Mouse (Mus musculus): ENCODE results near the gene Cldn7. TPM values are rescaled to one million over a fixed set of nuclear protein-coding genes. Genes with fewer than 3 reads are reported as not detected.

Gene Cldn7
- polyA plus RNA-seq, 1 experiment from 2014 or later, result 30.3 TPM

- Histone ChIP-seq H3K4me2 (no peak overlapping the region), H3K36me3 (no peaks in the 10 kb centered on the region), H3K9ac (no peak overlapping the region), H3K27ac (no peak overlapping the region), H3K9me3 (no peaks in the 10 kb centered on the region), H3K4me3 (no peak overlapping the region), H3K4me1 (peaks cover 16% of the 10 kb centered on the region), H3K27me3 (peaks cover 62% of the 10 kb centered on the region)
- no peak for ATAC-seq (ENCODE audit: insufficient number of reproducible peaks, insufficient read depth, low FRiP score, low TSS enrichment, low read depth)
- WGBS, result 41% methylated on average over 5 of the region's 5 CpGs
Observed at GRCm38 (mm10) chr11:69961841-69962240, 2.7 kb upstream of the Cldn7 start.

- peak overlapping the region; percentile 67 for H3K9ac ChIP-seq
- H3K4me3 ChIP-seq, result peak overlapping the region; percentile 42
- H3K27me3 ChIP-seq, result peaks cover 77% of the 10 kb centered on the region
- H3K4me2 ChIP-seq, result peak overlapping the region; percentile 59
- peaks cover 27% of the 10 kb centered on the region for H3K36me3 ChIP-seq
- H3K27ac ChIP-seq, result peak overlapping the region; percentile 51; the same call in 1 of the 2 replicates
- no peaks in the 10 kb centered on the region for H3K9me3 ChIP-seq
- WGBS, result 2% methylated on average over 49 of the region's 49 CpGs
- ATAC-seq (ENCODE audit: insufficient number of reproducible peaks, insufficient read depth, low FRiP score, low TSS enrichment, low read depth), result no peak
- H3K4me1 ChIP-seq, result peaks cover 18% of the 10 kb centered on the region
Observed at GRCm38 (mm10) chr11:69965271-69966005, 859 bp downstream of the Cldn7 start.

GRCm38 (mm10) chr11:69966006-69966859 lies 1.7 kb downstream of the Cldn7 start:
- H3K9ac ChIP-seq, result peak overlapping the region; percentile 67
- no peak for ATAC-seq (ENCODE audit: insufficient number of reproducible peaks, insufficient read depth, low FRiP score, low TSS enrichment, low read depth)
- H3K9me3 ChIP-seq, result no peaks in the 10 kb centered on the region
- H3K27me3 ChIP-seq, result peaks cover 71% of the 10 kb centered on the region
- 2% methylated on average over 58 of the region's 59 CpGs for WGBS
- H3K36me3 ChIP-seq, result peaks cover 31% of the 10 kb centered on the region
- peak overlapping the region; percentile 42 for H3K4me3 ChIP-seq
- peak overlapping the region; percentile 33; the same call in 1 of the 2 replicates for H3K27ac ChIP-seq
- peaks cover 18% of the 10 kb centered on the region for H3K4me1 ChIP-seq
- peak overlapping the region; percentile 59 for H3K4me2 ChIP-seq

- no peaks in the 10 kb centered on the region for H3K9me3 ChIP-seq
- H3K36me3 ChIP-seq, result peaks cover 39% of the 10 kb centered on the region
- H3K4me2 ChIP-seq, result peak overlapping the region; percentile 59
- no peak overlapping the region for H3K27ac ChIP-seq
- H3K4me1 ChIP-seq, result peaks cover 18% of the 10 kb centered on the region
- peak overlapping the region; percentile 42 for H3K4me3 ChIP-seq
- 40% methylated on average over 17 of the region's 17 CpGs for WGBS
- peaks cover 64% of the 10 kb centered on the region for H3K27me3 ChIP-seq
- no peak for ATAC-seq (ENCODE audit: insufficient number of reproducible peaks, insufficient read depth, low FRiP score, low TSS enrichment, low read depth)
- H3K9ac ChIP-seq, result peak overlapping the region; percentile 67
Observed at GRCm38 (mm10) chr11:69966860-69967517, 2.4 kb downstream of the Cldn7 start.

DNA sequence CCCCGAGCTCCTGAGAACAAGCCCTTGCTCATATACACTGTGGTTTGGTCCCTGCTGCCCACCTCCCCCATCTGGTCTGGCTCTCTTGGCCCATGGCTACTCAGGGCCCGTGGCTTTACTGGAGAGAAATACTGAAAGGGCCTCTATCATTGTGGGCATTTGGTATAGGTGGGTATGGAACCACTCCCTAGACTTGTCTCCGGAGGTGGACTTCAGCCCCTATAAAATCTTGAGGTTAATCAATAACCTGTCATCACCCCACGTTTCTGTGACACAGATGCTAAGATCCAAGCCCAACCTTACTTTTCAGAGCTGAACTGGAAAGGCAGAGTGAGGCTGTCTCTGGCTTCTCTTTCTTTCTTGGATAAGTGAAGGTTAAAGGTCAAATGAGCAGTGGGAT lies 4.2 kb downstream of the Cldn7 start:
- WGBS, result 89% methylated on average over 4 of the region's 4 CpGs
- H3K9ac ChIP-seq, result no peak overlapping the region
- no peaks in the 10 kb centered on the region for H3K9me3 ChIP-seq
- no peak overlapping the region for H3K27ac ChIP-seq
- H3K27me3 ChIP-seq, result peaks cover 46% of the 10 kb centered on the region
- peaks cover 55% of the 10 kb centered on the region for H3K36me3 ChIP-seq
- peaks cover 18% of the 10 kb centered on the region for H3K4me1 ChIP-seq
- ATAC-seq (ENCODE audit: insufficient number of reproducible peaks, insufficient read depth, low FRiP score, low TSS enrichment, low read depth), result no peak
- H3K4me3 ChIP-seq, result no peak overlapping the region
- no peak overlapping the region for H3K4me2 ChIP-seq

DNA sequence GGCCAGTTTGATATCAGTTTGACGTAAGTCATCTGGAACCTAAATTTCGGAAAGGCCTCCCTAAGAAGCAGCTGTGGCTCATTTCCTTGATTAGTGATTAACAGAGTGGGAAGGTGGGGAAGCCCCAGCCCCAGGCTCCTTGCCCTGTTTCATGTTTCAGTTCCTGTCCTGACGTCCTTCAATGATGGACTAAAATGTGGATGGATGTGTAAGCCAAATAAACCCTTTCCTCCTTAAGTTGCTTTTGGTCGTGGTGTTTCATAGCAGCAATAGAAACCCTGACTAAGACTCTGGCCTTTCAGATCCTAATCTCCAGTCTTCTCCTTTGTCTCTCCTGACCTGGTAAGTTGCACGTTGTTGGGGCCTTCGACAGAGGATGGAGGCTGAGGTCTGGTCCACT lies 5.6 kb downstream of the Cldn7 start:
- Histone ChIP-seq H3K4me1 (peaks cover 15% of the 10 kb centered on the region), H3K4me3 (no peak overlapping the region), H3K4me2 (no peak overlapping the region), H3K36me3 (peaks cover 69% of the 10 kb centered on the region), H3K27me3 (peaks cover 32% of the 10 kb centered on the region), H3K9ac (no peak overlapping the region), H3K27ac (no peak overlapping the region), H3K9me3 (no peaks in the 10 kb centered on the region)
- no peak for ATAC-seq (ENCODE audit: insufficient number of reproducible peaks, insufficient read depth, low FRiP score, low TSS enrichment, low read depth)
- 64% methylated on average over 6 of the region's 6 CpGs for WGBS

- Histone ChIP-seq H3K36me3 (peaks cover 75% of the 10 kb centered on the region), H3K9me3 (no peaks in the 10 kb centered on the region), H3K9ac (no peak overlapping the region), H3K27me3 (peaks cover 26% of the 10 kb centered on the region), H3K27ac (no peak overlapping the region), H3K4me1 (peaks cover 12% of the 10 kb centered on the region), H3K4me2 (no peak overlapping the region), H3K4me3 (no peak overlapping the region)
- ATAC-seq (ENCODE audit: insufficient number of reproducible peaks, insufficient read depth, low FRiP score, low TSS enrichment, low read depth), result no peak
- 88% methylated on average over 3 of the region's 3 CpGs for WGBS
Observed at GRCm38 (mm10) chr11:69970775-69971174, 6.2 kb downstream of the Cldn7 start.

- H3K36me3 ChIP-seq, result peaks cover 80% of the 10 kb centered on the region
Observed at GRCm38 (mm10) chr11:69974907-69975306, 10.3 kb downstream of the Cldn7 start.

DNA sequence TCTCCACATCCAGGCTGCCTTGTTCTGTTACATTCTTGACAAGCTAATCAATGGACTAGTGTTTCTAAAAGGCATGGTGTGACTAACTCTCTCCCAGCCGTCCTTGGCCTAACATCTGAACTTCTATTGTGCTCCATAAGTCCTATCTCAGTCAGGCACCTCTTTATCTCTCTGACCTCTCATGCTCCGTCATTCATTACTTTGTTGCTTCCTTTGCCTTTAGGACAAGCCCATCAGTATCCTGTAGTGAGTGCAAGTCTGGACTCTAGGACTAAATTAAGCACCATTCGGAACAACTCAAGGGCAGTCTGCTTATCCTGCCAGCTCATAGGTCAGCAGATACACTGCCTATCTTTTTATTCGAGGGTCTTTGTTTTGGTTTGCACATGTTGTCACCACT lies 11.7 kb downstream of the Cldn7 start:
- Histone ChIP-seq H3K36me3 (peaks cover 70% of the 10 kb centered on the region), H3K27me3 (no peaks in the 10 kb centered on the region), H3K27ac (no peak overlapping the region), H3K9me3 (no peaks in the 10 kb centered on the region), H3K4me1 (peaks cover 9% of the 10 kb centered on the region), H3K4me2 (no peak overlapping the region), H3K9ac (no peak overlapping the region), H3K4me3 (no peak overlapping the region)
- no peak for ATAC-seq (ENCODE audit: insufficient number of reproducible peaks, insufficient read depth, low FRiP score, low TSS enrichment, low read depth)
- WGBS, result 83% methylated on average over 4 of the region's 4 CpGs

More at GRCm38 (mm10) chr11:69974907-69975306, 10.3 kb downstream of the Cldn7 start:
- Histone ChIP-seq H3K27ac (no peak overlapping the region), H3K4me2 (no peak overlapping the region), H3K9ac (no peak overlapping the region), H3K27me3 (no peaks in the 10 kb centered on the region), H3K4me3 (no peak overlapping the region), H3K4me1 (peaks cover 9% of the 10 kb centered on the region), H3K9me3 (no peaks in the 10 kb centered on the region)
- 91% methylated on average over 2 of the region's 2 CpGs for WGBS
- no peak for ATAC-seq (ENCODE audit: insufficient number of reproducible peaks, insufficient read depth, low FRiP score, low TSS enrichment, low read depth)

GRCm38 (mm10) chr11:69979827-69980195 lies 15.2 kb downstream of the Cldn7 start:
- peaks cover 29% of the 10 kb centered on the region for H3K4me1 ChIP-seq
- no peak for ATAC-seq (ENCODE audit: insufficient number of reproducible peaks, insufficient read depth, low FRiP score, low TSS enrichment, low read depth)
- WGBS, result 3% methylated on average over 16 of the region's 16 CpGs
- H3K4me2 ChIP-seq, result peak overlapping the region; percentile 91
- no peaks in the 10 kb centered on the region for H3K9me3 ChIP-seq
- H3K4me3 ChIP-seq, result peak overlapping the region; percentile 99
- H3K36me3 ChIP-seq, result peaks cover 50% of the 10 kb centered on the region
- H3K27me3 ChIP-seq, result no peaks in the 10 kb centered on the region
- H3K9ac ChIP-seq, result peak overlapping the region; percentile 99
- H3K27ac ChIP-seq, result peak overlapping the region; percentile 99

All from embryonic facial prominence, embryonic 13.5 days (tissue).